Mouse (Mus musculus) neutrophil, adult 5-6 weeks (primary cell): ENCODE measurements around the gene Tmem139. TPM values are rescaled to one million over a fixed set of nuclear protein-coding genes. Genes with fewer than 3 reads are reported as not detected.

Source experiments
- ATAC-seq: fragments of 151-379, 151-347 bp; 2 replicates; pipeline ENCODE4 v1.8.0; 2017; ENCODE audit warnings: mild to moderate bottlenecking, moderate TSS enrichment; ENCODE audit not compliant: insufficient number of reproducible peaks, poor library complexity, low FRiP score, severe bottlenecking; ENCODE audit errors: extremely low read depth
- total RNA-seq: library from RNA; stranded (forward); fragments of 200-1000 nt; gene quantifications from 2 replicates; pipeline ENCODE4 v1.2.3, GENCODE M21; 2017

The Tmem139 gene
- not detected in 2 replicates for total RNA-seq

DNA sequence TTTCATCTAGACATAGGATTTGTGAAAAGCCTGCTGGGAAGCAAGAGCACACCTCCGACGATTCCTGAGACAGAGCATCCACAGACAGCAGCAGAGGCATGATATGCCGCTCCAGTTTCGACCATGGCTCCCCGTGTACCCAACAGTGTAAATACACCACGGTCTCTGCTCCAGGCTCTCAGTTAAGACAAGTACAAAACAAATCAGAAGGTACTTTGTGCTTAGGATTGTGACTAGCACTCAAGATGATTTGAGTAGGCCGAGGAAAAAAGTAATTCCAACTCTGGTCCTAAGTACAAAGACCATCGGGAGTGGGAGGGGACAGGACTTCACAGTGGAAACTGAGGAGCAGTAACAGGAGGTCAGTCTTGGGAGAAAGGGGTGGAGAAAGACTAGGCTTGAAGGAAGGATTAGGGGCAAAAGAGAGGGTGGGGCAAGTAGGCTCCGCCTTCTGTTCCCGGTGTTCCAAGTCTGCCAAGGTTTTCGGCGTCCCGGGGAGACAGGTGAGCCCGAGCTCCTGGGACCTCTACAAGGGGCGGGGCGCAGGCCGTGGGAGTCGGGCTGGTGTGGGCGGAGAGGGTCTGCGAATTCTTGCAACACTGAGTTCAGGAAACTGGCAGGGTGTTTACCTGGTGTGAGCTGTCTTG is at the start of gene Tmem139:
Gene Tmem139, plus strand, starts transcription at position 447 of the 647 bp plus-strand sequence.
- ATAC-seq: no peak

GRCm38 (mm10) chr6:42215028-42215427 is 46.7 kb upstream of the Tmem139 start, which contains the start of gene Tas2r144:
Gene Tas2r144 (plus strand): TSS chr6:42215328.
- no peak for ATAC-seq

GRCm38 (mm10) chr6:42222286-42222685 is 39.5 kb upstream of the Tmem139 start:
- ATAC-seq: no peak

DNA sequence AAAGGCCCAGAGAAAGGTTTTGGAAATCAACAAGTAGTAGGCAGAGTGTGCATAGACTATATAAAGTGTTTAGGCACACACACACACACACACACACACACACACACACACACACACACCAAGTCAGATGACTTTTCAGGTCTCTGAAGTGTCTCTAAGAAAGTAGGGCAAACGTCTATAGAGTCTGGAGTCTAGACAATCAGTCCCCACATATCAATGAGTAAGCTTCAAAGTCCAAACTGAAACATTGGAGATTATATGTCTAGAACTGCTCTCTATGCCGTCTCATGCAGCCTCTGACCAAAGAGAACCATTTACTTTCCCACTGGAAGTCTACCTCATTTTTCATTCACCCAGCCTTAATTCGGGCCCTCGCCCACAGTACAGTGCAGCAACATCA is 36.7 kb upstream of the Tmem139 start:
- ATAC-seq: no peak

- peak; percentile 82; the same call in 1 of the 2 replicates for ATAC-seq
These were observed 34.3 kb upstream of the Tmem139 start for GRCm38 (mm10) chr6:42227240-42228101.

GRCm38 (mm10) chr6:42229610-42230009 is 32.2 kb upstream of the Tmem139 start:
- ATAC-seq: no peak

DNA sequence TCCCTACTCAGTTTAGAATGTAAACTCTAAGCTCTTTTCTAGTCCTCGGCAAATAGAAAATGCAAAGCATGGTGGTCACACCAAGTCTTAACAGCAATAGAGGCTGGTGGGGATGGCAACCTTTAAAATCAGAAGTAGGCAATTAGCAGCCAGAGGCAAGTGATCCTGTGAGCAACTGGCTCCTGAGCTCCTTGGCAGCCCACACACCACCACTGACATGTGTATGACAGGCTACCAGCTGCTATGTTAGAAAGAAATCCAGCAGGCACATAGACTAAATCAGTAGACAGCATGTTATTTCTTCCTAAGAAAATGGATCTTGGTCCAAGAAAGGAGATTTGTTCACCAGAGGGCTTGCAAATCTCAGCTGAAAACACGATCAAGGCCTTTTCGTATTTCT is 30.6 kb upstream of the Tmem139 start:
- ATAC-seq: no peak

DNA sequence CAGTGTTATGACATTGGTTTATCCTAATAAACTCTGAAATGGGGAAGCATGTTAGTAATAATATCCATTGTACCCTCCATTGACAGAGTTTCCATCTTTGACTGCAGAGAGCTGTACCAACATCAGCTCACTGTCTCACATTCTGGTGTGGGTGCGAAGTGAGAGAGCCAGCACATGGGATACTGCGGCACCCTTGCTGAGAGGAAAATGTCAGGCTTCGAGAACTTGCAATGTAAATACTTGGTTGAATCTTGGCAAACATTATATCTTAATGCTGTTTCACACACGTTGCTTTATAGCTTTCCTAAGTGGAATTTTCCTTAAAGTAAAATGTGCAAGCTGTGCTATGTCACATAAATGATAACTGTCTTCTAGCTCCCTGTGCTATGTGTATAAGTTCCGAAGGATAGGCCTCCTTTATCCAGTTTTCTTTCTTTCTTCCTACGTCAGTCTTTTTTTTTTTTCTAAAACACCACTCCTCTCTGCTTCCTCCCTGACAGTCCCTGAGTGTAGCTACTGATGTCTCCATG is 24.4 kb upstream of the Tmem139 start:
- ATAC-seq: no peak

DNA sequence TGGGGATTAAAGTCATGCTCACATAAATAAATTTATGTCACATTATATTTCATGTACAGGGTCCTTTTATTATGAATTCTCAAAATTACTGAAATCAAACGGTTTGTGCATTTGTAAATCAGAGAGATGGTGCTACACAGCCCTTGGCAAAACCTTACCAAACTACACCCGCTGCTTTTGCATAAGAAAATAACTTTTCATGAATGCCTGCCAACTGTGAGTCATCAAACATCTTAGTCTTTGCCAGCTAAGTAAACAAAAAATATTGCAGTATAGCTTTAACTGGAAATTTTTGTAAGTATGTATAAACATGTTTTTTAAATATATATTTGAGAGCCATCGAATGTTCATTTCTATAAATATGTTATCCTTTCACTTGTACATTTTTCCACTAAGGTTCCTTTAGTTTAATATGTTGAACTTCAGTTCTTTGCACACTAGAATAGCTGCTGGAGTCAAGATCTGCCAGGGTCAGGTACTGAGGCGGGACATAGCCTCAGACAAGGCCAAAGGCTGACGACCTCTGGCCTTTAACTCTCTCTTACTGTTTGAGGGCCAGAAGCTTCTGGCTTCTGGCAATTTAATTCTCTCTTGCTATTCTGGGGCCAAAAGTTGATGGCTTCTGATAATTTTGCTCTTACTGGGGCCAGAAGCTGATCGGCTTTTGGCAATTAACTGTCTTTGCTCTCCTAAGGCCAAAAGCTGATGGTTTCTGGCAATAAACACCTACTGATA is 20.3 kb upstream of the Tmem139 start:
- ATAC-seq: no peak

GRCm38 (mm10) chr6:42245711-42246353 is 15.9 kb upstream of the Tmem139 start, which contains the start of gene Gstk1:
Gene Gstk1 (plus strand): TSS chr6:42245935.
- ATAC-seq: peak; percentile 99

- no peak for ATAC-seq
These were observed 14.6 kb upstream of the Tmem139 start for GRCm38 (mm10) chr6:42247173-42247572.

DNA sequence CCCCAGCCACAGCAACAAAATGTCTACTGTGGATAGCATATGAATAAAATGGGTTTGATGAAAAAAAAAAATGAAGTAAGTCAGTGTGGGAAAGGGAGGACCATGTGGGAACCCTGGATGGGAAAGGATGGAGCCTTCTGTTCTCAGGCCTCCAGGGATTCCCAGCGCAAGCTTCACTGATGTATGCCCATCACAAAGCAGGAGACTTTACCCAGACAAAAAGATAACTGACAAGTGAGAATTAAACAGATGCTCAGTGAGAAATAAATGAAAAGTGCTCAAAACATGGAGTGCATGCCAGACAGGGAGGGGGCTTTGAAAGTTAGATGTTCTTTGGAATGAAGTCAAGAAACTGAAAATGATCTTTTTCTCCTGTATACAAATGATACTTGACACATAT is 13.8 kb upstream of the Tmem139 start:
- no peak for ATAC-seq

- ATAC-seq: no peak
These were observed 10.0 kb upstream of the Tmem139 start for GRCm38 (mm10) chr6:42251791-42252190.

DNA sequence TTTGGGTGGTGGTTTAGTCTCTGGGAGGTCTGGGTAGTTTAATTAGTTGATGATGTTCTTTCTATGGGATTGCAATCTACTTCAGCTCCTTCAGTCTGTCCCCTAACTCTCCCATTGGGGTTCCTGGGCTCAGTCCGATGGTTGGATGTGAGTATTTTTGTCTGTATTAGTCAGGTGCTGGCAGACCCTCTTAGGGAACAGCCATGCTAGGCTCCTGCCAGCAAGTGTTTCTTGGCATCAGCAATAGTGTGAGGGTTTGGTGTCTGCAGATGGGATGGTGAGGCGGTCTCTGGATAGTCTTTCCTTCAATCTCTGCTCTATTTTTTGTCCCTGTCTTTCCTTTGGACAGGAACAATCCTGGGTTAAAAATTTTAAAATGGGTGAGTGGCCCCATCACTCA is 8.7 kb upstream of the Tmem139 start:
- ATAC-seq: no peak

DNA sequence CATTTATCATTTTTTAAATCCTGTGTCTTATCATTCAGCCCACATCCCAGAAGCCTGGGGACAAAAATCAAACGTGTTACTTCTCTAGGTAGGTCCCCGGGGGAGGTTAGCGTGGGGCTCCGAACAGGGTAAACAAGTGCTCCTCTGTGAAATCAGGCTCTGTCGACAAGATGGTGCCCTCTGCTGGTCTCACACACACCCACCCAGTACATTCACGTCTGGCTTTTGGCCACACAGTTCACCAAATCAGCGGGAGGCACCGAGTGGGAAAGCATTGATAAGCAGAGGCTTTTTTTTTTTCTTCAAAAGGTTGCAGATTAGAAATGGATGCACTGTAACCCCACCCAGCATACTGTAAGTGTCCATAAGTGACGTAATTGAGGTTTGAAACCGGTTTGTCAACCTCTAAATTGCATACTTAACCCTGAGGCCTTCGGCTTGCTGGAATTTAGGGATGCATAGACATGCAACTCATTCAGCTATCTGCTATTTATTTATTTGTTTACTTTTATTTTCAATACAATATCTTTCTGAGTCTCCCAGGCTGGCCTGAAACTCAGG is 4.4 kb upstream of the Tmem139 start:
- peak; percentile 91 for ATAC-seq

GRCm38 (mm10) chr6:42260430-42260829 is 1.3 kb upstream of the Tmem139 start:
- ATAC-seq: no peak

DNA sequence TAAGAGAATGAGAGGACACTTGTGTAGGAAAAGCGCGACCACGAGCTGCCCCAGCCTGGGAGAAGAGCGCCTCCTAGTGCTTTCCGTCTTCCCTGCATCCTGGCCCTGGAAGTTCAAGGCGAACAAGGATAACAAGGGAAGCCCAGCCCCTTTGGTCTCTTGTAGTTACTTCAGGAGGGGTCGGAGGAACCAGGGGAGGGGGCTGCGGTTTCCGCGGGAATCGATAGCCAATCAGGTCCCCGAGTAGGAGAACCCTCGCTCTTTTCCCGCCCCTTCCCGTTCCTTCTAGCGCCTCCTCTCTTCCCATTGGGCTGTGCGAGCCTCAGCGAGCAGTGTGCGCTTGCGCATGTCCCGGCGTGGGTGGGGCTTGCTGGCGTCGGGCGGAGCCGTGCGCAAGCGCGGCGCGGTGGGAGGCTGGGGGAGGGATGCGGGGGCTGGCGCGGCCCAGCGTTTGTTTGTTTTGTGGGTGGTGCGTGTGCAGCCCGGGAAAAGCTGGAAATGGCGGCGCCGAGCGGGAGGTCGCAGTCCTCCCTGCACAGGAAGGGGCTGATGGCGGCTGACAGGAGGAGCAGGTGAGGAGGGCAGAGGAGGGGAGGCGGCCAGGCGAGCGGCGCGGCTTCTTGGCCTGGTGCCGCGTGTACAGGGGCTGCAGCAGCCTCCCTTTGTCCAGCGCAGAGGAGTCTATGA is 3.0 kb downstream of the Tmem139 start, which contains the start of gene Casp2:
Gene Casp2, plus strand, starts transcription at position 360 of the 687 bp plus-strand sequence.
- ATAC-seq: peak; percentile 94
